Mouse (Mus musculus) frontal cortex, postnatal 25 days (tissue): ENCODE measurements around the gene Slc7a14.

Source experiments
- DNase-seq, 2 experiments: peaks; one replicate each; pipeline ENCODE4 v3.0.0; 2022; ENCODE audit warnings: low spot score in 2 of 2

The Slc7a14 gene

GRCm38 (mm10) chr3:31209001-31209400, 101.2 kb downstream of the Slc7a14 start:
- no peak for DNase-seq

GRCm38 (mm10) chr3:31208458-31208994, 101.7 kb downstream of the Slc7a14 start:
- no peak for DNase-seq

GRCm38 (mm10) chr3:31208046-31208445, 102.1 kb downstream of the Slc7a14 start:
- no peak for DNase-seq

DNA sequence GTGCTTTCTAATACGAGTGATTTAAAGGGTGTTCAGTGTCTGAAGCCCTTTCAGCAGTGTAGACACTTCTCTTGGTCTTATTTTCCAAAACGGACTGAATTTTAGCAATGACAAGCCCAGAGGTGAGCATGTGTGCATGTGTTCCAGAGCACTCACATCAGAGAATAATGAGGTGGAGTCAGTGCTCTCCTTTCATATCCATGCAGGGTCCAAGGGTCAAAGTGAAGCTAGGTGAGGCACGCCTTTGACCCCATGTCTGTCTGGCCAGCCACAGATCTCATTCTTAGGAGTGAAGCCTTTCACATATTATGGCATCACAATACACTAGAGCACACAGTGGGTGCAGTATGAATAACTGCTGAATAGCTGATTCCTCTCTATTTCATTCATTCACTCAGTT, 105.0 kb downstream of the Slc7a14 start:
- DNase-seq = no peak

DNA sequence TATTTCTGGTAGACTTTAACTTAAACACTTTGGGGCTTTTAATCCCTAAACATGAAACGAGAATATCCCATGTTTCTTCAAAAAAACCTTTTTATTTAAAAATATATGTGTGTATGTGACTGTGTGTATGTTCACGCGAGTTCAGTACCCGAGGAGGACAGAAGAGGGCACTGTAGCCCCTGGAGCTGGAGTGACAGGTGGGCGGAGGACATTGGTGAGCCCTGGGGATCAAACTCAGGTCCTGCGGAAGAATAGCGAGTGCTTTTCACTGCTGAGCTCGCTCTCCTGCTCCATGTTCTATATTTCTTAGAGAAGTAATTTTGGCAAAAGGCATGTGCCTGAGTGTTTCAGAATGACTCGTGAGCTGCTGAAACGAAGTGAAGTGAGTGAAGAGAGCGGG, 106.2 kb downstream of the Slc7a14 start:
- DNase-seq = no peak

GRCm38 (mm10) chr3:31199162-31199877, 110.9 kb downstream of the Slc7a14 start:
- no peak for DNase-seq

DNA sequence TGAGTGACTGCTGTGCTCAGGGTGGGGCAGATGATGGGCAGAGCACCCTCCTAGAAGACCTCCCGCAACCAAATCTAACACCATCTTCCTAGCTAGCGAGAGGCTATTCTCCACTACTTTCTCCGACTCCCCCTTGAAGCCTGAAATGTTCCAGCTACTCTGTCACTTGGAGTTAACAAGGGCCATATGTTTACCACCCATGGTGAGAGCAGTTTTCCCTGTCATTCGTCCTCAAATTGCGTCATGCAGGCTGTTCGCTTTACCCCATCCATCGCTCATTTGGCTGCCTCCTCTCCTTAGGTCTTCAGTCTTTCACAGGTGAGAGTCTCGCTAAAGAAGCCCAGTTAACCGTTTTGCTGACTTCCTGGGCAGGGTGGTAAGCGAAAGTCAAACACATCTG, 118.8 kb downstream of the Slc7a14 start:
- DNase-seq = no peak

GRCm38 (mm10) chr3:31190342-31190741, 119.8 kb downstream of the Slc7a14 start:
- DNase-seq = no peak

GRCm38 (mm10) chr3:31166365-31166871, 143.8 kb downstream of the Slc7a14 start:
- no peak for DNase-seq

- no peak for DNase-seq
Measured at GRCm38 (mm10) chr3:31165803-31166202, 144.4 kb downstream of the Slc7a14 start.

- DNase-seq = no peak
Measured at GRCm38 (mm10) chr3:31162860-31163259, 147.3 kb downstream of the Slc7a14 start.

DNA sequence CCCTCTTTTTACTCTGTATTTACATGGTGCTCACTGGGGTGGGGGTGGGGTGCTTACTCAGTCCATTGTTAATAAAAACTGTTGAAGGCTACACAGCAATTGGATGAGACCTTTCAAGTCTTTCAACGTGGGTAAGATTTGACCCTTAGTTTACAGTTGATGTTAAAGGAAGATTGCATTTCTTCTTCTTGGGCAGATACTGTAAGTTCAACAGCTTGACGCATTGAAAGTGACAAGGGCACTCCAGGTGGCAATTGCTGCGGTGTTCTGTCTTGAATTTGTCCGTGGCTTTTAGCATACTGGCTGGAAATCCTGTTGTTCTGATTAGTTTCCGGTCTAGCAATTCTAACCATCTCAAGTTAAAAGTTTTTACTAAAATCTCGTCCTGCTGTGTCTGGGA, 148.8 kb downstream of the Slc7a14 start:
- DNase-seq = no peak

GRCm38 (mm10) chr3:31160046-31160445, 150.1 kb downstream of the Slc7a14 start:
- DNase-seq = no peak

DNA sequence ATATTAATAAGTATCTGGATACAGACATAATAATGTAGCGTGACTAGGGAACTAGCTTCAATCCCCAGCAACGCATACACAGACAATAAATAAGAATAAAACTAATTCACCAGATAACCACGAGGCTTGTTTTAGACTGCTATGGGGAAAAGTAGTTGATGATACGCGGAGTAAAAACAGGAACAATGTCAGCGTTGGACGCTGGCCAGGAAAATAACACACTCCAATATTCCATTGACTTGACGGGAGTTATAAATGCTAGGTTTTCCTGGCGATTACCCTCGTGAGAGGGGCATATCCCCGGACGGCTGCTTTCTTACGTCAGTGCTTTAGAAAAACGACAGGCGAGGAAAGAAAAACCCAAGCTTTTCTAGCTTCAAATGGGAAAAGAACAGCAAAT, 152.4 kb downstream of the Slc7a14 start:
- no peak for DNase-seq

- DNase-seq = no peak
Measured at GRCm38 (mm10) chr3:31156126-31156525, 154.1 kb downstream of the Slc7a14 start.
